Mouse (Mus musculus): Measurements from ENCODE around the gene Wdr70. TPM values are rescaled to one million over a fixed set of nuclear protein-coding genes. Genes with fewer than 3 reads are reported as not detected.

Wdr70 gene
- polyA plus RNA-seq, 1 experiment: 13.3 TPM

GRCm38 (mm10) chr15:7885106-7885505 lies 213.9 kb downstream of the Wdr70 start:
- WGBS: 85% methylated on average over 10 of the region's 10 CpGs
- Histone ChIP-seq H3K27ac (ENCODE audit: control insufficient read depth, insufficient read depth, low read depth, low read length, poor library complexity) (no peak overlapping the region), H3K4me3 (replicated peaks; ENCODE audit: control insufficient read depth, low read depth, low read length) (no peak overlapping the region), H3K4me1 (ENCODE audit: control insufficient read depth, insufficient read depth, low read length) (no peaks in the 10 kb centered on the region)
- TF ChIP-seq CTCF (IDR thresholded peaks at IDR 0.05; ENCODE audit: control insufficient read depth, insufficient read depth, low read length) (no peak), POLR2A (IDR thresholded peaks at IDR 0.05; ENCODE audit: borderline replicate concordance, control insufficient read depth, low read depth, low read length) (no peak)

DNA sequence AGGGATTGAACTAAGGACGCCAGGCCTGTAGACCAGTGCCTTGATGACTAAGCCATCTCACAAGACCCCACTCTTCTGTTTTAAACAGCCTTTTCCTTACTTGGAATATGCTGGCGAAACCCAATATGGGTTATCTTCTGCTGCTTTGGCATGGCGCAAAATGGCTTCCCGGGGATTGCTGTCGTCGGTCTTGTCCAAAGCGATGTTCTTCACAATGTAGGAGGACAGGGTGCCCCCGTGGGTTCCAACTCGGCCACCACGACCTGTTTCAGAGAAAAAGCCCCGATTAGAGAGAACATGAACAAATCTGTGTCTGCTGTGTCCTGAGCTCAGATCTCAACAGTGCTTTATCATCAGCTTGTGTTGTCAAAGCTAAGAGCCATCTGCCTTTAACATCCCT lies 214.8 kb downstream of the Wdr70 start:
- 90% methylated on average over 11 of the region's 11 CpGs for WGBS
- no peak for TF ChIP-seq CTCF (IDR thresholded peaks at IDR 0.05; ENCODE audit: control insufficient read depth, insufficient read depth, low read length)
- no peak for TF ChIP-seq POLR2A (IDR thresholded peaks at IDR 0.05; ENCODE audit: borderline replicate concordance, control insufficient read depth, low read depth, low read length)
- H3K4me3 ChIP-seq (replicated peaks; ENCODE audit: control insufficient read depth, low read depth, low read length): no peak overlapping the region
- no peak overlapping the region for H3K27ac ChIP-seq (ENCODE audit: control insufficient read depth, insufficient read depth, low read depth, low read length, poor library complexity)
- no peaks in the 10 kb centered on the region for H3K4me1 ChIP-seq (ENCODE audit: control insufficient read depth, insufficient read depth, low read length)

DNA sequence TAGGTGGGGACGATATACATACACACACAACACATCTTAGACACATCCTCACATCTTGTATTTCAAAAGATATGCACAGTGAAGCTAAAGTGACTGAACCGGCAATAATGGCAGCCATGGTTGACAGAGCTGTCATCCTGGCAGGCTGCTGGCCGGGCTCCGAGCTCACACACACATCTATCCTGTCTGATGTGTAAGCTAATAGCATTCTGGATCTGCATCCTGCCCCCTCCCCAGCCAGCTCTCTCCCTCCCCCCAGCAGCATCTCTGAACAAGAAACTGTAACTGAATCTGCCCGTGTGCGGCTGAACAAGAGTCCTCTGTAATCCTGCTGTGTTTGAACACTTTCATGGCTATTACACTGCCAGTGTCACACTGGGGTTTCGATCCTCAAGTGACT lies 219.1 kb downstream of the Wdr70 start:
- Histone ChIP-seq H3K27ac (ENCODE audit: control insufficient read depth, insufficient read depth, low read depth, low read length, poor library complexity) (no peak overlapping the region), H3K4me1 (ENCODE audit: control insufficient read depth, insufficient read depth, low read length) (no peaks in the 10 kb centered on the region), H3K4me3 (replicated peaks; ENCODE audit: control insufficient read depth, low read depth, low read length) (no peak overlapping the region)
- 85% methylated on average over 7 of the region's 7 CpGs for WGBS
- TF ChIP-seq POLR2A (IDR thresholded peaks at IDR 0.05; ENCODE audit: borderline replicate concordance, control insufficient read depth, low read depth, low read length): no peak

GRCm38 (mm10) chr15:7878861-7879260 lies 220.1 kb downstream of the Wdr70 start:
- Histone ChIP-seq H3K4me3 (replicated peaks; ENCODE audit: control insufficient read depth, low read depth, low read length) (no peak overlapping the region), H3K4me1 (ENCODE audit: control insufficient read depth, insufficient read depth, low read length) (no peaks in the 10 kb centered on the region), H3K27ac (ENCODE audit: control insufficient read depth, insufficient read depth, low read depth, low read length, poor library complexity) (no peak overlapping the region)
- TF ChIP-seq POLR2A (IDR thresholded peaks at IDR 0.05; ENCODE audit: borderline replicate concordance, control insufficient read depth, low read depth, low read length) (no peak), CTCF (IDR thresholded peaks at IDR 0.05; ENCODE audit: control insufficient read depth, insufficient read depth, low read length) (no peak)
- 91% methylated on average over 10 of the region's 10 CpGs for WGBS

DNA sequence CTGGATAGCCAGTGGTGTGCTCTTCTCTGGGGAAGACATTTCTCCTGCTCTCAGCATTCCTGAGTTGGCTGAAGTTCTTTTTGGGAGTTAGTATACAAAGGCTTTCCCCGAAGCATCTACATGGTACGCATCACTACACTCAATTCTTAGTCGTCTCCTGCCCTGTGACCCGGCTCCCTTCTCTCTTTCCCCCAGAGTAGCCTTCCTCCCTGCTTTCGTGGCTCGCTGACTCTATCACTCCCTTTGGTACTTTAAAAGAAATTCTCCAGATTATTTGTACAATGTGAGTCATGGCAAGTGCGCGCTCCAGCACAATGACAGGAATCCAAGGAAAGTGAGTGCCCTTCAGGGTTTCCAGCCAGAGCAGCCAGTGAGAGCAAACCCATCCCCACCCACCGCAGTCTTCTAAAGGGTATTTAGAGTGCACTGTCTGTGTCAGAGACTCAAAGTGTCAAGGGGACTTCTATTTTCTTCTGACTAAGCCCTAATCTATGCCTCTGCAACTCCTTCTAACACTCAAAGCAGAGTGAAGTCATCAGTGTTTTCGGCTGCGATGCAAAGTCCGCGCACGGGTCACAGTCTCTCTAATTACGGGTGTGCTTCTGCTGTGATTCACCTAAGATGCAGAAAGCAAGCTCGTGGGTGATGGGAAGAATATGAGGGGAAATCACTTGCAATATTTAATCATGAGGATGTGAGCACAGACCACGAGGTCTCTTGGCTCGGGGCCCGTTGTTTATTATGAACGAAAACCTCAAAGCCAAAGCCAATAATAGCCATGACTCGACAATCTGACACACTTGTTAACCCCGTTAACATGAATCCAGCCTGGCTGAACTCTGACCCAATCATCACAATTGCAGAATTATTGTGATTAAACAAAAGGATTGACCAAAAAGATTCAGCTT lies 221.2 kb downstream of the Wdr70 start:
- 72% methylated on average over 22 of the region's 22 CpGs for WGBS
- H3K4me3 ChIP-seq (replicated peaks; ENCODE audit: control insufficient read depth, low read depth, low read length): no peak overlapping the region
- H3K4me1 ChIP-seq (ENCODE audit: control insufficient read depth, insufficient read depth, low read length): no peaks in the 10 kb centered on the region
- no peak for TF ChIP-seq POLR2A (IDR thresholded peaks at IDR 0.05; ENCODE audit: borderline replicate concordance, control insufficient read depth, low read depth, low read length)
- no peak for TF ChIP-seq CTCF (IDR thresholded peaks at IDR 0.05; ENCODE audit: control insufficient read depth, insufficient read depth, low read length)
- no peak overlapping the region for H3K27ac ChIP-seq (ENCODE audit: control insufficient read depth, insufficient read depth, low read depth, low read length, poor library complexity)

DNA sequence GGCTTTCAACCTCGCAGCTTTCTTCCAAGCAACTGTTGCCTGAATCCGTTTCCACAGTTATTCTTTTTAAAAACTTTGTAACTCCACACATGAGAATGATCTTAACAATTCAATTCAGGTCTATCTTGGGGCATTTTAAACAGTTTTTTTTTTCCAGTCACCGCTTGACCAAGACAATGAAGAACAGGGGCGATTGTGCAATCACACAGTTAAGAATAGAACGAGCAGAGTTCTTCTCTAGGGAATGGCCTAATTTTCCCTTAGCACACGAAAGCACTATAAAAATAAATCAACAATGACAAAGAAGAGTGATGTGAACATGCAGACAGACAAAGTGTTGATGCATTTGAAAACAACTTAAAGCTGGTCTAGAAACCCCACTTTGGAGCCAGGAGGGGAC lies 223.1 kb downstream of the Wdr70 start:
- 65% methylated on average over 6 of the region's 6 CpGs for WGBS
- H3K4me3 ChIP-seq (replicated peaks; ENCODE audit: control insufficient read depth, low read depth, low read length): no peak overlapping the region
- H3K27ac ChIP-seq (ENCODE audit: control insufficient read depth, insufficient read depth, low read depth, low read length, poor library complexity): no peak overlapping the region
- H3K4me1 ChIP-seq (ENCODE audit: control insufficient read depth, insufficient read depth, low read length): no peaks in the 10 kb centered on the region
- no peak for TF ChIP-seq CTCF (IDR thresholded peaks at IDR 0.05; ENCODE audit: control insufficient read depth, insufficient read depth, low read length)
- TF ChIP-seq POLR2A (IDR thresholded peaks at IDR 0.05; ENCODE audit: borderline replicate concordance, control insufficient read depth, low read depth, low read length): no peak

- Histone ChIP-seq H3K4me3 (replicated peaks; ENCODE audit: control insufficient read depth, low read depth, low read length) (no peak overlapping the region), H3K27ac (ENCODE audit: control insufficient read depth, insufficient read depth, low read depth, low read length, poor library complexity) (no peak overlapping the region), H3K4me1 (ENCODE audit: control insufficient read depth, insufficient read depth, low read length) (no peaks in the 10 kb centered on the region)
- TF ChIP-seq POLR2A (IDR thresholded peaks at IDR 0.05; ENCODE audit: borderline replicate concordance, control insufficient read depth, low read depth, low read length): no peak
- no peak for TF ChIP-seq CTCF (IDR thresholded peaks at IDR 0.05; ENCODE audit: control insufficient read depth, insufficient read depth, low read length)
- 76% methylated on average over 5 of the region's 5 CpGs for WGBS
Measured at GRCm38 (mm10) chr15:7872473-7872872, 226.5 kb downstream of the Wdr70 start.

DNA sequence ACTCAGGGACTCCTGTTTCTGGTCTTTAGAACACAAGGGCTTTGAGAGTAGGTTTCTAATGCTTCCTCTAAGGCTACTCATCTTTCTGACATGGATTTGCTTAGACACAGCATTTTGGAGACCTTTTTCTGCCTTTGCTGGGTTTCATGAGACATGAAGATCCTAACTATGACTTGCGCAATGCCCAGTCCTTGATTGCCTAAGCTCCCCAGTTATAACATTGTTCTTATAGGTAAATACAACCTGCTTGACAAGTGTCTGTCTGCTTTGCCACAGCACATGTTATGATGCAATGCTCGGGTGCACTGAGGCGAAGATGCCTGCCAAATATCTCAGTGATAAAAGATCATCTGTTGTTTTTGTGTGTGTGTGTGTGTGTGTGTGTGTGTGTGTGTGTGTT lies 233.7 kb downstream of the Wdr70 start:
- Histone ChIP-seq H3K4me1 (ENCODE audit: control insufficient read depth, insufficient read depth, low read length) (no peaks in the 10 kb centered on the region), H3K4me3 (replicated peaks; ENCODE audit: control insufficient read depth, low read depth, low read length) (no peak overlapping the region), H3K27ac (ENCODE audit: control insufficient read depth, insufficient read depth, low read depth, low read length, poor library complexity) (no peak overlapping the region)
- TF ChIP-seq CTCF (IDR thresholded peaks at IDR 0.05; ENCODE audit: control insufficient read depth, insufficient read depth, low read length): no peak
- no peak for TF ChIP-seq POLR2A (IDR thresholded peaks at IDR 0.05; ENCODE audit: borderline replicate concordance, control insufficient read depth, low read depth, low read length)
- 76% methylated on average over 3 of the region's 3 CpGs for WGBS

All from bone marrow, adult 2 months (tissue).